Comparison of ENCODE assay signal across 31 mouse cellular contexts in genomic region chr10:70643131-70643530, GRCm38 (mm10). TPM values are rescaled to one million over a fixed set of nuclear protein-coding genes. Genes with fewer than 3 reads are reported as not detected.
DNase-seq lines count a peak whose midpoint lies in the region; ATAC-seq and TF ChIP-seq lines count a peak whose summit lies in the region.
"Had no signal": no experiment of that assay in that cellular context is flagged by ENCODE, and none has a peak within 500 bp of the region (broad histone marks: within the 10 kb centered on the region; RNA-seq: fewer than 3 reads in every experiment).

No protein-coding gene starts in this region.

- TF ChIP-seq CTCF in lung, embryonic 14.5 days (IDR thresholded peaks at IDR 0.05; ENCODE audit: low read depth): no peak
- TF ChIP-seq CTCF in lung, adult 2 months (IDR thresholded peaks at IDR 0.05; ENCODE audit: insufficient read depth, low read length): no peak
- TF ChIP-seq CTCF in kidney, adult 2 months (conservative IDR thresholded peaks at IDR 0.05; ENCODE audit: insufficient read depth, insufficient read length, low read depth, low read length): no peak

- H3K9me3 ChIP-seq in lung, embryonic 14.5 days (ENCODE audit: low read depth, low read length): no peaks in the 10 kb centered on the region
- H3K9me3 ChIP-seq in kidney, embryonic 16.5 days (ENCODE audit: low read length): no peaks in the 10 kb centered on the region
- H3K9me3 ChIP-seq: embryonic facial prominence, embryonic 13.5 days; forebrain, embryonic 10.5 days; forebrain, embryonic 15.5 days; hindbrain, embryonic 10.5 days; hindbrain, embryonic 15.5 days; limb, embryonic 12.5 days; liver, embryonic 12.5 days; midbrain, embryonic 12.5 days; neural tube, embryonic 13.5 days had no signal

- TF ChIP-seq POLR2A in lung, adult 2 months (IDR thresholded peaks at IDR 0.05; ENCODE audit: borderline replicate concordance, extremely low read depth, low read depth, low read length): no peak
- TF ChIP-seq POLR2A in kidney, adult 2 months (IDR thresholded peaks at IDR 0.05; ENCODE audit: low read depth, low read length): no peak

- H3K27ac ChIP-seq in lung, embryonic 14.5 days (ENCODE audit: low read depth): no peak overlapping the region
- H3K27ac ChIP-seq in kidney, adult 2 months (ENCODE audit: insufficient read depth, low read depth, low read length): peak overlapping the region; percentile 100
- peak overlapping the region; percentile 85 for H3K27ac ChIP-seq in kidney, embryonic 16.5 days (ENCODE audit: low read length)
- H3K27ac ChIP-seq: embryonic facial prominence, embryonic 13.5 days; forebrain, embryonic 10.5 days; forebrain, embryonic 15.5 days; hindbrain, embryonic 10.5 days; hindbrain, embryonic 15.5 days; limb, embryonic 12.5 days; liver, embryonic 12.5 days; midbrain, embryonic 12.5 days had no signal

- WGBS in lung, embryonic 14.5 days: 67% methylated on average over 9 of the region's 9 CpGs
- WGBS in lung, adult 2 months: 60% methylated on average over 9 of the region's 9 CpGs
- WGBS in kidney, adult 2 months: 26% methylated on average over 9 of the region's 9 CpGs
- 56% methylated on average over 9 of the region's 9 CpGs for WGBS in kidney, embryonic 16.5 days

- DNase-seq in lung, embryonic 14.5 days: peak; percentile 39
- DNase-seq in lung, adult 2 months: no peak
- DNase-seq in kidney, adult 2 months: peak; percentile 95
- peak; percentile 66 to 93 for DNase-seq in kidney, postnatal 36 days
- DNase-seq in right cerebral cortex, postnatal 36 days (ENCODE audit: low spot score in 2 of 2): no peak
- no peak for DNase-seq in left cerebral cortex, postnatal 10 days (ENCODE audit: extremely low spot score in 1 of 2, low spot score in 2 of 2)
- no peak for DNase-seq in left cerebral cortex, adult 11 months (ENCODE audit: low spot score)
- DNase-seq: adrenal gland, adult 2 months; adrenal gland, postnatal 36 days; cerebellum, adult 18-20 months; cerebellum, postnatal 10 days; heart, postnatal 14 days; liver, postnatal 0 days; lung, postnatal 36 days; thymus, postnatal 4 days had no signal

- intact Hi-C loops in left cerebral cortex, postnatal 10 days (cut with DNase I): no loop called here

- H3K9ac ChIP-seq in lung, embryonic 14.5 days: no peak overlapping the region
- H3K9ac ChIP-seq in kidney, embryonic 16.5 days (replicated peaks; ENCODE audit: low read length): no peak overlapping the region
- H3K9ac ChIP-seq: embryonic facial prominence, embryonic 13.5 days; forebrain, embryonic 15.5 days; hindbrain, embryonic 15.5 days; limb, embryonic 12.5 days; liver, embryonic 12.5 days; liver, postnatal 0 days; midbrain, embryonic 12.5 days; neural tube, embryonic 13.5 days had no signal

- H3K36me3 ChIP-seq in lung, embryonic 14.5 days (ENCODE audit: insufficient read depth): no peaks in the 10 kb centered on the region
- no peaks in the 10 kb centered on the region for H3K36me3 ChIP-seq in kidney, adult 2 months (ENCODE audit: control insufficient read depth, insufficient read depth, low read length)
- H3K36me3 ChIP-seq in kidney, embryonic 16.5 days (ENCODE audit: insufficient read depth, low read length): no peaks in the 10 kb centered on the region
- H3K36me3 ChIP-seq: embryonic facial prominence, embryonic 13.5 days; forebrain, embryonic 10.5 days; forebrain, embryonic 15.5 days; hindbrain, embryonic 10.5 days; hindbrain, embryonic 15.5 days; limb, embryonic 12.5 days; liver, embryonic 12.5 days; midbrain, embryonic 12.5 days; neural tube, embryonic 13.5 days had no signal

- no peaks in the 10 kb centered on the region for H3K27me3 ChIP-seq in lung, embryonic 14.5 days (ENCODE audit: insufficient read depth, low read length)
- H3K27me3 ChIP-seq in kidney, adult 2 months (replicated peaks; ENCODE audit: control insufficient read depth, insufficient read depth, low read length): no peaks in the 10 kb centered on the region
- no peaks in the 10 kb centered on the region for H3K27me3 ChIP-seq in kidney, embryonic 16.5 days (ENCODE audit: insufficient read depth, low read length)
- H3K27me3 ChIP-seq: embryonic facial prominence, embryonic 13.5 days; forebrain, embryonic 15.5 days; hindbrain, embryonic 15.5 days; limb, embryonic 12.5 days; liver, embryonic 12.5 days; midbrain, embryonic 12.5 days; neural tube, embryonic 13.5 days had no signal

- no peak overlapping the region for H3K4me3 ChIP-seq in lung, embryonic 14.5 days (ENCODE audit: low read depth, low read length)
- no peak overlapping the region for H3K4me3 ChIP-seq in lung, adult 2 months (replicated peaks; ENCODE audit: extremely low read depth, low read depth, low read length)
- H3K4me3 ChIP-seq in kidney, adult 2 months (ENCODE audit: insufficient read depth, low read depth, low read length): peak overlapping the region; percentile 38
- H3K4me3 ChIP-seq in kidney, embryonic 16.5 days (ENCODE audit: low read length): no peak overlapping the region
- H3K4me3 ChIP-seq: embryonic facial prominence, embryonic 13.5 days; forebrain, embryonic 10.5 days; forebrain, embryonic 15.5 days; hindbrain, embryonic 10.5 days; hindbrain, embryonic 15.5 days; limb, embryonic 12.5 days; liver, embryonic 12.5 days; midbrain, embryonic 12.5 days; neural tube, embryonic 13.5 days had no signal

- no peak; the same call in 1 of the 2 replicates for ATAC-seq in lung, embryonic 14.5 days (ENCODE audit: insufficient read depth)
- ATAC-seq in kidney, embryonic 16.5 days (ENCODE audit: low FRiP score, low TSS enrichment): peak; percentile 94
- ATAC-seq: forebrain, embryonic 15.5 days; inflammation-experienced regulatory T-cells, adult 6 months; liver, embryonic 12.5 days; liver, postnatal 0 days had no signal

- no peaks in the 10 kb centered on the region for H3K4me1 ChIP-seq in lung, embryonic 14.5 days (ENCODE audit: insufficient read depth)
- no peaks in the 10 kb centered on the region for H3K4me1 ChIP-seq in lung, adult 2 months (ENCODE audit: control insufficient read depth, insufficient read depth, low read length)
- H3K4me1 ChIP-seq in kidney, adult 2 months (ENCODE audit: control insufficient read depth, insufficient read depth, low read length): peaks cover 37% of the 10 kb centered on the region
- peaks cover 12% of the 10 kb centered on the region; the same call in 1 of the 2 replicates for H3K4me1 ChIP-seq in kidney, embryonic 16.5 days (ENCODE audit: insufficient read depth, low read length)
- H3K4me1 ChIP-seq: liver, embryonic 12.5 days had no signal

- H3K4me2 ChIP-seq in lung, embryonic 14.5 days: no peak overlapping the region
- H3K4me2 ChIP-seq in kidney, embryonic 16.5 days (replicated peaks; ENCODE audit: low read depth, low read length): no peak overlapping the region
- H3K4me2 ChIP-seq: embryonic facial prominence, embryonic 13.5 days; forebrain, embryonic 15.5 days; hindbrain, embryonic 15.5 days; limb, embryonic 12.5 days; liver, embryonic 12.5 days; midbrain, embryonic 12.5 days; neural tube, embryonic 13.5 days had no signal

RNA-seq across cellular contexts. Expression of gene Phyhipl, which starts 12.6 kb away (rescaled TPM):
- polyA plus RNA-seq in lung, embryonic 14.5 days (2014; fragmentation: Nextera tagmentation; extraction: Ambion mirVana): 0.62 and 1.0 TPM in 2 replicates
- polyA plus RNA-seq in lung, adult 2 months (2012; rRNA removed): 0.11 TPM in 1 of 2 replicates, not detected in the other
- 71.8 and 75.4 TPM in 2 replicates for polyA plus RNA-seq in kidney, adult 2 months (2012; rRNA removed)
- polyA plus RNA-seq in kidney, embryonic 16.5 days (2015; fragmentation: Nextera tagmentation; extraction: Ambion mirVana): 26.5 and 26.9 TPM in 2 replicates
- 100 to 1,000 TPM; 209 to 221 TPM for total RNA-seq in left cerebral cortex, postnatal 10 days (2021)
- total RNA-seq: common myeloid progenitor, adult 5-6 weeks; gastrocnemius, adult 8-10 months; heart, postnatal 14 days; megakaryocyte, adult 5-6 weeks; MEL had no signal
- polyA plus RNA-seq: inflammation-experienced regulatory T-cells, adult 6 months; small intestine, adult 2 months had no signal

Comparison
In these comparisons a context has a peak if more than half of its experiments do, and no peak if none do; other contexts are left out.
1. DNase-seq: peak in lung, embryonic 14.5 days (single experiment), kidney, adult 2 months (single experiment) and kidney, postnatal 36 days (2 of 2); none in lung, adult 2 months (single experiment), right cerebral cortex, postnatal 36 days (0 of 2), left cerebral cortex, postnatal 10 days (0 of 2) and left cerebral cortex, adult 11 months (single experiment).
2. RNA of gene Phyhipl, which starts 12.6 kb away (polyA plus RNA-seq): 71.8 to 75.4 TPM in kidney, adult 2 months and 26.5 to 26.9 TPM in kidney, embryonic 16.5 days; 0.62 to 1.0 TPM in lung, embryonic 14.5 days and 0.11 TPM in lung, adult 2 months; every median in the first group is over 10 times any median in the second.